Mouse (Mus musculus): ENCODE measurements around the gene Rcan1.

GRCm38 (mm10) chr16:92518718-92519117 lies 48.1 kb upstream of the Rcan1 start:
- no peak for TF ChIP-seq CTCF (IDR thresholded peaks at IDR 0.05)
- TF ChIP-seq EP300 (IDR thresholded peaks at IDR 0.05), result no peak
